Mouse (Mus musculus) heart, postnatal 0 days (tissue): ENCODE measurements around the gene Pex19.

Source experiments
- CTCF ChIP-seq: IDR thresholded peaks from 2 replicates; pipeline ENCODE4 v1.5.1; 2016; ENCODE audit warnings: antibody characterized with exemption, control low read depth, low read depth
- EP300 ChIP-seq: IDR thresholded peaks from 2 replicates; pipeline ENCODE4 v1.6.1; 2016; ENCODE audit warnings: antibody characterized with exemption, low read depth

GRCm38 (mm10) chr1:172127487-172127886 lies 932 bp downstream of the Pex19 start:
- TF ChIP-seq CTCF (no peak), EP300 (no peak)
